Mouse (Mus musculus) embryonic facial prominence, embryonic 14.5 days (tissue): ENCODE data around the gene Afap1. TPM values are rescaled to one million over a fixed set of nuclear protein-coding genes. Genes with fewer than 3 reads are reported as not detected.
A peak's percentile ranks its signal among the peaks of the same experiment; 100 is the strongest.

ENCODE experiments used
- ATAC-seq: fragments of 200-750 bp; cut with Nextera tagmentation; 2 replicates; pipeline ENCODE4 v1.8.0; 2017; ENCODE audit warnings: low read depth, moderate number of reproducible peaks, moderate TSS enrichment
- DNase-seq: peaks from one replicate; pipeline ENCODE4 v3.0.0-alpha.2; 2015; ENCODE audit warnings: low spot score
- H3K27ac ChIP-seq: fragments of 300-500 bp; sonication (generic); replicated peaks from 2 replicates; pipeline ENCODE4 v1.5.1; 2014; ENCODE audit warnings: low read depth, mild to moderate bottlenecking, low read length, moderate library complexity
- H3K27me3 ChIP-seq: fragments of 300-500 bp; sonication (generic); replicated peaks from 2 replicates; pipeline ENCODE4 v1.6.1; 2014; ENCODE audit warnings: low read length; ENCODE audit not compliant: control insufficient read depth, insufficient read depth
- H3K36me3 ChIP-seq: fragments of 300-500 bp; sonication (generic); 2 replicates; pipeline ENCODE4 v1.6.1; 2014; ENCODE audit warnings: low read length, mixed read lengths; ENCODE audit not compliant: control insufficient read depth, insufficient read depth
- H3K4me1 ChIP-seq: fragments of 300-500 bp; sonication (generic); 2 replicates; pipeline ENCODE4 v1.6.1; 2014; ENCODE audit warnings: antibody characterized with exemption, low read length; ENCODE audit not compliant: control insufficient read depth, insufficient read depth
- H3K4me2 ChIP-seq: fragments of 300-500 bp; sonication (generic); 2 replicates; pipeline ENCODE4 v1.6.1; 2014; ENCODE audit warnings: low read depth, mild to moderate bottlenecking, low read length, moderate library complexity, mixed read lengths
- H3K4me3 ChIP-seq: fragments of 300-500 bp; sonication (generic); 2 replicates; pipeline ENCODE4 v1.5.1; 2014; ENCODE audit warnings: low read depth, mild to moderate bottlenecking, low read length
- H3K9ac ChIP-seq: fragments of 300-500 bp; sonication (generic); 2 replicates; pipeline ENCODE4 v1.6.1; 2014; ENCODE audit warnings: low read depth, mild to moderate bottlenecking, low read length, moderate library complexity, mixed read lengths
- H3K9me3 ChIP-seq: fragments of 300-500 bp; sonication (generic); 2 replicates; pipeline ENCODE4 v1.6.1; 2016; ENCODE audit warnings: low read length; ENCODE audit not compliant: control insufficient read depth
- WGBS: fragments of 180-500 bp; shearing (Covaris S2); extraction: QIAGEN DNeasy Blood & Tissue Kit; methylation state at CpG from one replicate; pipeline ENCODE4 v1.1.7; 2014; 5-methylcytosine and 5-hydroxymethylcytosine counted together
- polyA plus RNA-seq: library from polyadenylated mRNA; unstranded; fragments of >200 nt; fragmentation: Nextera tagmentation; extraction: Ambion mirVana; gene quantifications from 2 replicates; pipeline ENCODE4 v1.2.1, GENCODE M21; 2014

Gene Afap1
- polyA plus RNA-seq, 1 experiment from 2014 or later: 28.0 TPM

GRCm38 (mm10) chr5:35973800-35974199 lies 80.7 kb downstream of the Afap1 start:
- Histone ChIP-seq H3K27me3 (no peaks in the 10 kb centered on the region), H3K9ac (no peak overlapping the region), H3K4me3 (no peak overlapping the region), H3K9me3 (no peaks in the 10 kb centered on the region), H3K27ac (peak overlapping the region; percentile 79), H3K4me1 (peaks cover 11% of the 10 kb centered on the region), H3K4me2 (0 out of 2 replicates have a peak overlapping the region, but pooled peaks have one; percentile 7), H3K36me3 (peaks cover 60% of the 10 kb centered on the region)
- ATAC-seq: peak; percentile 74
- 40% methylated on average over 12 of the region's 12 CpGs for WGBS
- peak; percentile 96 for DNase-seq

DNA sequence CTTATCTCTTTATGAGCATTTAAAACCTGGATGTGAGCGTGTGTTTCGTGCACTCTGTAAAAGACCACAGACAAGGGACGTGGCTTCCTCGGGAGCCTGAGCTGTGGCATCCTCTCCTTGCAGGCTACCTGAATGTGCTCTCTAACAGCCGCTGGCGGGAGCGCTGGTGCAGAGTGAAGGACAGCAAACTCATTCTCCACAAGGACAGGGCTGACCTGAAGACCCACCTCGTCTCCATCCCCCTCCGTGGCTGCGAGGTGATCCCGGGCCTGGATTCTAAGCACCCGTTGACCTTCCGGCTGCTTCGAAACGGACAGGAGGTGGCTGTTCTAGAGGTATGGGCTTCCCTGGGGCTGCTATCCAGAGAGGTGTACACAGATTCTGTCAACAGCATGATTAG lies 81.1 kb downstream of the Afap1 start:
- WGBS: 81% methylated on average over 15 of the region's 15 CpGs
- Histone ChIP-seq H3K4me2 (0 out of 2 replicates have a peak overlapping the region, but pooled peaks have one; percentile 7), H3K9ac (no peak overlapping the region), H3K36me3 (peaks cover 60% of the 10 kb centered on the region), H3K4me1 (peaks cover 11% of the 10 kb centered on the region), H3K4me3 (no peak overlapping the region), H3K27ac (peak overlapping the region; percentile 79), H3K27me3 (no peaks in the 10 kb centered on the region), H3K9me3 (no peaks in the 10 kb centered on the region)
- DNase-seq: no peak
- no peak for ATAC-seq

DNA sequence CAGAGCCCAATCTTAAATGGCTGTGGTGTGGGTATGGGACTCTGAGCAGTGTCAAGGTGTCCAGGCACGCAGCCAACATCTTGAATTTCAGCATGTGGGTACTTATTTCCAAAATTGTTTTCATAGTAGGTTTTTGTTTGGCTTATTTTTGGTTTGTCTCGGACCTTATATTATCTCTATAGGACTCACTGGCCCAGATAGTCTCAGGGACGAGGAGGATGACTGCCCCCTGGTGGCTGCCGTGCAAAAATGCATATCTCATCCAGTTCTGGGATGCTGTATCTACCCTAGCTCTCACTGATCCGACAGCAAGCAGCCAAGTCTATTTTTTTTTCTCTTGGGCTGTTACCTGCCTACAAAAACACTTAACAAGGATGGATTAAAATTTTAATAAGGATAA lies 82.6 kb downstream of the Afap1 start:
- DNase-seq: peak; percentile 77
- H3K4me2 ChIP-seq: no peak overlapping the region
- no peaks in the 10 kb centered on the region for H3K27me3 ChIP-seq
- peaks cover 20% of the 10 kb centered on the region for H3K4me1 ChIP-seq
- peaks cover 52% of the 10 kb centered on the region for H3K36me3 ChIP-seq
- ATAC-seq: 0 out of 2 replicates have a peak, but pooled peaks have one; percentile 54
- no peak overlapping the region for H3K27ac ChIP-seq
- H3K9me3 ChIP-seq: no peaks in the 10 kb centered on the region
- no peak overlapping the region for H3K4me3 ChIP-seq
- no peak overlapping the region for H3K9ac ChIP-seq
- WGBS: 10% methylated on average over 5 of the region's 5 CpGs

- WGBS: 37% methylated on average over 5 of the region's 5 CpGs
- no peak overlapping the region for H3K4me3 ChIP-seq
- ATAC-seq (no peak), DNase-seq (peak; percentile 60)
- H3K27me3 ChIP-seq: no peaks in the 10 kb centered on the region
- peaks cover 72% of the 10 kb centered on the region for H3K36me3 ChIP-seq
- H3K9me3 ChIP-seq: no peaks in the 10 kb centered on the region
- H3K4me2 ChIP-seq: no peak overlapping the region
- H3K4me1 ChIP-seq: peaks cover 15% of the 10 kb centered on the region; the same call in 1 of the 2 replicates
- H3K27ac ChIP-seq: peak overlapping the region; percentile 34
- H3K9ac ChIP-seq: no peak overlapping the region
Measured at GRCm38 (mm10) chr5:35980542-35980941, 87.4 kb downstream of the Afap1 start.

- Histone ChIP-seq H3K4me3 (no peak overlapping the region), H3K27ac (0 out of 2 replicates have a peak overlapping the region, but pooled peaks have one; percentile 35), H3K27me3 (no peaks in the 10 kb centered on the region), H3K4me1 (peaks cover 15% of the 10 kb centered on the region; the same call in 1 of the 2 replicates), H3K9ac (no peak overlapping the region), H3K9me3 (no peaks in the 10 kb centered on the region), H3K4me2 (no peak overlapping the region), H3K36me3 (peaks cover 72% of the 10 kb centered on the region)
- DNase-seq (peak; percentile 41), ATAC-seq (no peak)
- WGBS: 74% methylated on average over 5 of the region's 5 CpGs
Measured at GRCm38 (mm10) chr5:35981341-35981740, 88.2 kb downstream of the Afap1 start.

GRCm38 (mm10) chr5:35981976-35982375 lies 88.9 kb downstream of the Afap1 start:
- no peak overlapping the region for H3K9ac ChIP-seq
- no peak overlapping the region for H3K4me2 ChIP-seq
- WGBS: 38% methylated on average over 4 of the region's 4 CpGs
- peaks cover 72% of the 10 kb centered on the region for H3K36me3 ChIP-seq
- ATAC-seq (peak; percentile 49; the same call in 1 of the 2 replicates), DNase-seq (peak; percentile 69)
- no peak overlapping the region for H3K4me3 ChIP-seq
- no peaks in the 10 kb centered on the region for H3K9me3 ChIP-seq
- H3K27me3 ChIP-seq: no peaks in the 10 kb centered on the region
- peaks cover 15% of the 10 kb centered on the region; the same call in 1 of the 2 replicates for H3K4me1 ChIP-seq
- 0 out of 2 replicates have a peak overlapping the region, but pooled peaks have one; percentile 35 for H3K27ac ChIP-seq

DNA sequence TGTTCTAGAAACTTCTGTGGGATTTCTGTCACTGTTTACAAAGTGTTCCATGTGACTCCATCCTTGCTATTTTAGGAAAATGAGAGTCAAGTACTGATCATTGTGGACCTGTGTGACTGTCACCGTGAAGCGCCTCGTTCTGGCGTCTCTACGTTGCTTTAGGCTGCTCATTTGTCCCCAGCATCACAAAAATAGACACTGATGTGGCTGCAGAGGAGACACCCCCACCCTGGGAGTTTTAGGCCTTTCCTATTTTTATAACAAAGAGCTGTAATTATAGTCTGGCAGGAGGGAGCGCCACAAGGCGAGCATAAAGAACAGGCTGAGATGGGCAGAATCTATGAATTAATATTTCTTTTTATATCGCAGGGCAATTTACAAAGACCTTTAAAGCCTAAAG lies 92.5 kb downstream of the Afap1 start:
- Histone ChIP-seq H3K4me3 (no peak overlapping the region), H3K27ac (0 out of 2 replicates have a peak overlapping the region, but pooled peaks have one; percentile 1), H3K36me3 (peaks cover 80% of the 10 kb centered on the region), H3K9me3 (no peaks in the 10 kb centered on the region), H3K9ac (no peak overlapping the region), H3K4me1 (peaks cover 6% of the 10 kb centered on the region; the same call in 1 of the 2 replicates), H3K4me2 (no peak overlapping the region), H3K27me3 (no peaks in the 10 kb centered on the region)
- WGBS: 81% methylated on average over 8 of the region's 8 CpGs
- DNase-seq (peak; percentile 16), ATAC-seq (peak; percentile 51)

- Histone ChIP-seq H3K27me3 (no peaks in the 10 kb centered on the region), H3K36me3 (peaks cover 83% of the 10 kb centered on the region), H3K4me2 (no peak overlapping the region), H3K9me3 (no peaks in the 10 kb centered on the region), H3K9ac (no peak overlapping the region), H3K4me3 (no peak overlapping the region), H3K27ac (no peak overlapping the region), H3K4me1 (no peaks in the 10 kb centered on the region)
- WGBS: 91% methylated on average over 8 of the region's 8 CpGs
- ATAC-seq (no peak), DNase-seq (no peak)
Measured at GRCm38 (mm10) chr5:35988085-35988484, 95.0 kb downstream of the Afap1 start.

DNA sequence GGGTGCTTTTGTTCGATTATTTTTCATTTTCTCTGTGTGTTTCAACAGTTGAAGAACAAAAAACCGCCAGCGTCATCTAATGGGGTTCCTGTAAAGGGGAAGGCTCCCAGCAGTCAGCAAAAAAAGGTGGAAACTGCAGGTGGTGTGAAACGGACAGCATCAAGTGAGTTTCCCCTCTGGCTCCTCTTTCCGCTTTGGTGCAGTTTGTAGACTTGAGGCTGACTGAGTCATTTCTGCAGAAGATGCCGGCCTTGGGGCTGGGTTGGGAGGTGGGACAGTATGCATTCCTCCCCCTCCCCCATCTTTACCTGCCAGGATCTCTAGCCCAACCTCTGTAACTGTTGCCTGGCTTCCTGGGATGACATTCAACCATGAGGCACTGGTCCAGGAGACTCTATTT lies 96.4 kb downstream of the Afap1 start:
- Histone ChIP-seq H3K36me3 (peaks cover 79% of the 10 kb centered on the region), H3K27ac (no peak overlapping the region), H3K4me2 (no peak overlapping the region), H3K4me1 (no peaks in the 10 kb centered on the region), H3K9me3 (no peaks in the 10 kb centered on the region), H3K4me3 (no peak overlapping the region), H3K9ac (no peak overlapping the region), H3K27me3 (no peaks in the 10 kb centered on the region)
- no peak for ATAC-seq
- DNase-seq: no peak
- 70% methylated on average over 6 of the region's 6 CpGs for WGBS
